Mouse (Mus musculus): Measurements from ENCODE around the gene Nrap.

GRCm38 (mm10) chr19:56439072-56439434, 49.2 kb upstream of the Nrap start:
- TF ChIP-seq POLR2A (IDR thresholded peaks at IDR 0.05; ENCODE audit: insufficient read depth, low read depth, low read length) (no peak), CTCF (IDR thresholded peaks at IDR 0.05; ENCODE audit: insufficient read depth, low read depth, low read length) (no peak)
